Mouse (Mus musculus) ovary, adult 2 months (tissue): ENCODE measurements around the gene Olfr1508. TPM values are rescaled to one million over a fixed set of nuclear protein-coding genes. Genes with fewer than 3 reads are reported as not detected.

Experiments
- polyA plus RNA-seq: library from polyadenylated mRNA; depleted of rRNA; stranded (reverse); fragments of >200 nt; gene quantifications from 2 replicates; pipeline ENCODE4 v1.2.3, GENCODE M21; 2012; rRNA removed

Olfr1508 gene
- polyA plus RNA-seq: 0.02 TPM in 1 of 2 replicates, not detected in the other

GRCm38 (mm10) chr14:52467395-52467794 is at the start of gene Olfr1508:
TSS of gene Olfr1508 (minus strand) at chr14:52467495.

GRCm38 (mm10) chr14:52495516-52495915 is 28.2 kb upstream of the Olfr1508 start, which contains the start of gene Olfr1507:
TSS of gene Olfr1507 (minus strand) at chr14:52495749.

GRCm38 (mm10) chr14:52442690-52443089 is 24.6 kb downstream of the Olfr1508 start, which contains the start of gene Olfr1509:
TSS of gene Olfr1509 (plus strand) at chr14:52442990.

GRCm38 (mm10) chr14:52414273-52414672 is 53.0 kb downstream of the Olfr1508 start, which contains the start of gene Olfr1510:
TSS of gene Olfr1510 (minus strand) at chr14:52414373.

Other genes with a start within 250 kb of the Olfr1508 start
- 33.0 and 40.8 TPM in 2 replicates for gene Chd8, start 209.7 kb downstream of the Olfr1508 start, polyA plus RNA-seq
- 27.3 and 44.7 TPM in 2 replicates for gene Tox4, start 188.3 kb downstream of the Olfr1508 start, polyA plus RNA-seq
- 11.0 and 13.3 TPM in 2 replicates for gene Rab2b, start 187.9 kb downstream of the Olfr1508 start, polyA plus RNA-seq
- 24.8 and 31.2 TPM in 2 replicates for gene Mettl3, start 162.4 kb downstream of the Olfr1508 start, polyA plus RNA-seq
- 16.8 and 19.3 TPM in 2 replicates for gene Sall2, start 138.7 kb downstream of the Olfr1508 start, polyA plus RNA-seq
- gene Olfr1513, start 111.1 kb downstream of the Olfr1508 start, polyA plus RNA-seq: not detected in 2 replicates
- gene Olfr1512, start 88.3 kb downstream of the Olfr1508 start, polyA plus RNA-seq: not detected in 2 replicates
- not detected in 2 replicates for gene Olfr1511, start 70.1 kb downstream of the Olfr1508 start, polyA plus RNA-seq
- not detected in 2 replicates for gene Olfr1510, start 53.1 kb downstream of the Olfr1508 start, polyA plus RNA-seq
- gene Olfr1509, start 24.5 kb downstream of the Olfr1508 start, polyA plus RNA-seq: not detected in 2 replicates
- 0.14 TPM in 1 of 2 replicates, not detected in the other for gene Olfr1507, start 28.3 kb upstream of the Olfr1508 start, polyA plus RNA-seq